Mouse (Mus musculus): Measurements from ENCODE around the gene Ppp1r14d. TPM values are rescaled to one million over a fixed set of nuclear protein-coding genes. Genes with fewer than 3 reads are reported as not detected.

The Ppp1r14d gene
- not detected in 2 replicates for total RNA-seq (2023)

GRCm38 (mm10) chr2:119229775-119230704 is at the start of gene Ppp1r14d:
Gene Ppp1r14d, minus strand, starts transcription at chr2:119229906.

GRCm38 (mm10) chr2:119270643-119271331 is 41.1 kb upstream of the Ppp1r14d start, which contains the start of gene Rhov:
Gene Rhov, minus strand, starts transcription at chr2:119271272.

GRCm38 (mm10) chr2:119237210-119237870 is 7.6 kb upstream of the Ppp1r14d start, which contains the start of gene Spint1:
Gene Spint1, plus strand, starts transcription at chr2:119237362.

GRCm38 (mm10) chr2:119208344-119209175 is 21.1 kb downstream of the Ppp1r14d start, which contains the start of the genes Zfyve19 and Dnajc17:
Gene Zfyve19, plus strand, starts transcription at chr2:119208617.
Gene Dnajc17, minus strand, starts transcription at chr2:119208795.

GRCm38 (mm10) chr2:119173991-119174651 is 55.6 kb downstream of the Ppp1r14d start, which contains the start of gene Gm14137:
Gene Gm14137, plus strand, starts transcription at chr2:119174509.

Other genes with a start within 250 kb of the Ppp1r14d start
- 6.3 and 6.8 TPM in 2 replicates for gene Ccdc32, start 200.5 kb downstream of the Ppp1r14d start, total RNA-seq (2023)
- gene Rpusd2, start 195.1 kb downstream of the Ppp1r14d start, total RNA-seq (2023) = 3.6 and 4.0 TPM in 2 replicates
- 20.4 and 21.8 TPM in 2 replicates for gene Knl1, start 182.8 kb downstream of the Ppp1r14d start, total RNA-seq (2023)
- gene Rad51, start 117.1 kb downstream of the Ppp1r14d start, total RNA-seq (2023) = 9.0 and 9.3 TPM in 2 replicates
- gene Rmdn3, start 72.9 kb downstream of the Ppp1r14d start, total RNA-seq (2023) = 11.5 and 14.7 TPM in 2 replicates
- gene Gchfr, start 62.1 kb downstream of the Ppp1r14d start, total RNA-seq (2023) = not detected in 2 replicates
- not detected in 2 replicates for gene Gm14137, start 55.4 kb downstream of the Ppp1r14d start, total RNA-seq (2023)
- 12.7 and 17.5 TPM in 2 replicates for gene Zfyve19, start 21.3 kb downstream of the Ppp1r14d start, total RNA-seq (2023)
- 10.9 and 14.6 TPM in 2 replicates for gene Dnajc17, start 21.1 kb downstream of the Ppp1r14d start, total RNA-seq (2023)
- gene Spint1, start 7.5 kb upstream of the Ppp1r14d start, total RNA-seq (2023) = not detected in 2 replicates
- 55.2 and 64.4 TPM in 2 replicates for gene Rhov, start 41.4 kb upstream of the Ppp1r14d start, total RNA-seq (2023)
- gene Vps18, start 58.8 kb upstream of the Ppp1r14d start, total RNA-seq (2023) = 57.7 and 82.3 TPM in 2 replicates
- gene Dll4, start 95.9 kb upstream of the Ppp1r14d start, total RNA-seq (2023) = 0.48 and 1.4 TPM in 2 replicates
- 6.4 and 7.9 TPM in 2 replicates for gene Chac1, start 121.3 kb upstream of the Ppp1r14d start, total RNA-seq (2023)
- 15.6 and 20.9 TPM in 2 replicates for gene Ino80, start 247.8 kb upstream of the Ppp1r14d start, total RNA-seq (2023)